Mouse (Mus musculus) embryonic facial prominence, embryonic 11.5 days (tissue): ENCODE data around the gene AF366264. TPM values are rescaled to one million over a fixed set of nuclear protein-coding genes. Genes with fewer than 3 reads are reported as not detected.
"Not testable (repeated sequence)": the region's sequence is repeated elsewhere in the genome, so short reads cannot be mapped to it uniquely, and the experiment has no call there.

Experiments used
- ATAC-seq: fragments of 200-750 bp; cut with Nextera tagmentation; replicated peaks from 2 replicates; pipeline ENCODE4 v1.8.0; 2017; ENCODE audit warnings: low read depth; ENCODE audit not compliant: insufficient number of reproducible peaks, low FRiP score, low TSS enrichment
- DNase-seq: peaks from one replicate; pipeline ENCODE4 v3.0.0-alpha.2; 2015; ENCODE audit warnings: low spot score
- H3K27ac ChIP-seq: fragments of 300-500 bp; sonication (generic); replicated peaks from 2 replicates; pipeline ENCODE4 v1.5.1; 2014; ENCODE audit warnings: mild to moderate bottlenecking, low read depth, low read length, control low read depth
- H3K27me3 ChIP-seq: fragments of 300-500 bp; sonication (generic); 2 replicates; pipeline ENCODE4 v1.6.1; 2014; ENCODE audit warnings: mild to moderate bottlenecking, low read length, moderate library complexity, mixed read lengths; ENCODE audit not compliant: control insufficient read depth, insufficient read depth
- H3K36me3 ChIP-seq: fragments of 300-500 bp; sonication (generic); replicated peaks from 2 replicates; pipeline ENCODE4 v1.6.1; 2014; ENCODE audit warnings: low read depth, mild to moderate bottlenecking, low read length, moderate library complexity, mixed read lengths; ENCODE audit not compliant: control insufficient read depth, insufficient read depth
- H3K4me1 ChIP-seq: fragments of 300-500 bp; sonication (generic); 2 replicates; pipeline ENCODE4 v1.6.1; 2014; ENCODE audit warnings: low read length, mixed read lengths; ENCODE audit not compliant: control insufficient read depth, insufficient read depth
- H3K4me2 ChIP-seq: fragments of 300-500 bp; sonication (generic); 2 replicates; pipeline ENCODE4 v1.6.1; 2014; ENCODE audit warnings: low read depth, mild to moderate bottlenecking, control low read depth, low read length, moderate library complexity
- H3K4me3 ChIP-seq: fragments of 300-500 bp; sonication (generic); 2 replicates; pipeline ENCODE4 v1.5.1; 2014; ENCODE audit warnings: low read depth, low read length, control low read depth
- H3K9ac ChIP-seq: fragments of 300-500 bp; sonication (generic); replicated peaks from 2 replicates; pipeline ENCODE4 v1.6.1; 2014; ENCODE audit warnings: mild to moderate bottlenecking, control low read depth, low read length
- H3K9me3 ChIP-seq: fragments of 300-500 bp; sonication (generic); replicated peaks from 2 replicates; pipeline ENCODE4 v1.6.1; 2016; ENCODE audit warnings: mild to moderate bottlenecking, low read length, inconsistent platforms, mixed read lengths; ENCODE audit not compliant: control insufficient read depth
- WGBS: fragments of 180-500 bp; shearing (Covaris S2); extraction: QIAGEN DNeasy Blood & Tissue Kit; methylation state at CpG from one replicate; pipeline ENCODE4 v1.1.7; 2014; 5-methylcytosine and 5-hydroxymethylcytosine counted together
- polyA plus RNA-seq: library from polyadenylated mRNA; unstranded; fragments of >200 nt; fragmentation: Nextera tagmentation; extraction: Ambion mirVana; gene quantifications from 2 replicates; pipeline ENCODE4 v1.2.1, GENCODE M21; 2014

AF366264 gene
- not detected in 2 replicates for polyA plus RNA-seq

- H3K27ac ChIP-seq, H3K4me1 ChIP-seq, H3K9ac ChIP-seq, H3K9me3 ChIP-seq, H3K36me3 ChIP-seq, H3K4me2 ChIP-seq, DNase-seq, ATAC-seq, H3K4me3 ChIP-seq, H3K27me3 ChIP-seq: not testable (repeated sequence)
- 83% methylated on average over 5 of the region's 5 CpGs for WGBS
Measured at GRCm38 (mm10) chr8:13838289-13838688, at the start of gene AF366264. Gene AF366264, minus strand, starts transcription at chr8:13838389.

- not testable (repeated sequence) for H3K36me3 ChIP-seq, H3K4me2 ChIP-seq, H3K4me1 ChIP-seq, H3K4me3 ChIP-seq, ATAC-seq, DNase-seq, H3K27me3 ChIP-seq, H3K9me3 ChIP-seq, H3K27ac ChIP-seq, H3K9ac ChIP-seq
- WGBS, result 86% methylated on average over 1 of the region's 1 CpGs
Measured at GRCm38 (mm10) chr8:13843286-13843685, 5.1 kb upstream of the AF366264 start.

- 78% methylated on average over 7 of the region's 7 CpGs for WGBS
- no peaks in the 10 kb centered on the region for H3K9me3 ChIP-seq
- ATAC-seq (no peak), DNase-seq (no peak)
- no peaks in the 10 kb centered on the region for H3K27me3 ChIP-seq
- H3K36me3 ChIP-seq, result no peaks in the 10 kb centered on the region
- no peak overlapping the region for H3K9ac ChIP-seq
- no peak overlapping the region for H3K4me3 ChIP-seq
- no peaks in the 10 kb centered on the region for H3K4me1 ChIP-seq
- H3K4me2 ChIP-seq, result no peak overlapping the region
- H3K27ac ChIP-seq, result no peak overlapping the region
Measured at GRCm38 (mm10) chr8:13828598-13829172, 9.5 kb downstream of the AF366264 start.

- Histone ChIP-seq H3K4me1 (no peaks in the 10 kb centered on the region), H3K36me3 (peaks cover 4% of the 10 kb centered on the region), H3K9ac (no peak overlapping the region), H3K9me3 (no peaks in the 10 kb centered on the region), H3K27ac (no peak overlapping the region), H3K4me2 (no peak overlapping the region), H3K4me3 (no peak overlapping the region), H3K27me3 (no peaks in the 10 kb centered on the region)
- no peak for DNase-seq
- WGBS, result 90% methylated on average over 5 of the region's 5 CpGs
- no peak for ATAC-seq
Measured at GRCm38 (mm10) chr8:13799566-13799965, 38.6 kb downstream of the AF366264 start.

GRCm38 (mm10) chr8:13797676-13798075 is 40.5 kb downstream of the AF366264 start:
- peaks cover 4% of the 10 kb centered on the region for H3K36me3 ChIP-seq
- no peak for ATAC-seq
- no peak overlapping the region for H3K9ac ChIP-seq
- DNase-seq, result no peak
- H3K4me2 ChIP-seq, result no peak overlapping the region
- no peak overlapping the region for H3K27ac ChIP-seq
- no peaks in the 10 kb centered on the region for H3K4me1 ChIP-seq
- no peaks in the 10 kb centered on the region for H3K9me3 ChIP-seq
- 95% methylated on average over 5 of the region's 5 CpGs for WGBS
- H3K27me3 ChIP-seq, result no peaks in the 10 kb centered on the region
- no peak overlapping the region for H3K4me3 ChIP-seq

GRCm38 (mm10) chr8:13793746-13794101 is 44.5 kb downstream of the AF366264 start:
- no peak for DNase-seq
- H3K4me2 ChIP-seq, result no peak overlapping the region
- no peak overlapping the region for H3K4me3 ChIP-seq
- H3K36me3 ChIP-seq, result peaks cover 4% of the 10 kb centered on the region
- 95% methylated on average over 11 of the region's 11 CpGs for WGBS
- H3K4me1 ChIP-seq, result no peaks in the 10 kb centered on the region
- no peaks in the 10 kb centered on the region for H3K27me3 ChIP-seq
- no peak for ATAC-seq
- H3K9ac ChIP-seq, result no peak overlapping the region
- H3K27ac ChIP-seq, result no peak overlapping the region
- H3K9me3 ChIP-seq, result no peaks in the 10 kb centered on the region

GRCm38 (mm10) chr8:13793097-13793745 is 45.0 kb downstream of the AF366264 start:
- no peak for ATAC-seq
- H3K4me3 ChIP-seq, result no peak overlapping the region
- H3K9me3 ChIP-seq, result no peaks in the 10 kb centered on the region
- DNase-seq, result no peak
- H3K9ac ChIP-seq, result no peak overlapping the region
- no peaks in the 10 kb centered on the region for H3K4me1 ChIP-seq
- no peak overlapping the region for H3K4me2 ChIP-seq
- H3K27me3 ChIP-seq, result no peaks in the 10 kb centered on the region
- H3K27ac ChIP-seq, result no peak overlapping the region
- 92% methylated on average over 8 of the region's 8 CpGs for WGBS
- peaks cover 2% of the 10 kb centered on the region for H3K36me3 ChIP-seq

- Histone ChIP-seq H3K36me3 (no peaks in the 10 kb centered on the region; the same call in none of the 2 replicates), H3K4me2 (no peak overlapping the region), H3K4me3 (no peak overlapping the region), H3K27me3 (no peaks in the 10 kb centered on the region), H3K27ac (no peak overlapping the region), H3K9ac (no peak overlapping the region), H3K9me3 (no peaks in the 10 kb centered on the region), H3K4me1 (no peaks in the 10 kb centered on the region)
- no peak for ATAC-seq
- DNase-seq, result no peak
- WGBS, result 98% methylated on average over 8 of the region's 8 CpGs
Measured at GRCm38 (mm10) chr8:13789606-13790005, 48.6 kb downstream of the AF366264 start.
